Mouse (Mus musculus) bone marrow macrophage, adult 2 months (primary cell): ENCODE measurements around the gene Crygs.

Source experiments
- CTCF ChIP-seq: IDR thresholded peaks from 2 replicates; pipeline ENCODE4 v1.5.1; 2012; ENCODE audit warnings: low read depth, mild to moderate bottlenecking, low read length, moderate library complexity
- POLR2A ChIP-seq: IDR thresholded peaks from 2 replicates; pipeline ENCODE4 v1.6.1; 2012; ENCODE audit warnings: mild to moderate bottlenecking, low read depth, low read length, borderline replicate concordance

DNA sequence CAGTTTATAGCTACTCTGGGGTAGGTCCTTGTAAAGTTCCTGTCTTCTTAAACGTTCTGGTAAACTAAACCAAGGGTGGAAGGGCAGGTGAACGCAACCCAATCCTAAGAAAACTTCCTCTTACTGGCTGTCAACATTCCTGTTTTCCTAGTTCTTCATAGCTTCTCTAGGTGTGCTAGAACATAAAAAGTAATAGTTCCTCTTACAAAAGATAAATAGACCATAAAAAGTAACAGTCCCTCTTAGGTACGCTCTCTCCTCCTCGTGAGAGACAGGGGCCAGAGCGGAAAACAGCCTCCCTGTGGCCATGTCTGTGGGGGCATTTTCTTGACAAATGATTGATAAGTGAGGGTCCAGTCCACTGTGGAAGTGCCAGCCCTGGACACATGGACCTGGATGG lies 33.5 kb upstream of the Crygs start:
- TF ChIP-seq CTCF (no peak), POLR2A (no peak)
